Mouse (Mus musculus) brown adipose tissue, adult 24 weeks (tissue): ENCODE data around the gene Defb45. TPM values are rescaled to one million over a fixed set of nuclear protein-coding genes. Genes with fewer than 3 reads are reported as not detected.
A peak's percentile ranks its signal among the peaks of the same experiment; 100 is the strongest.

Source experiments
- H3K27ac ChIP-seq: fragments of 200-500 bp; replicated peaks from 2 replicates; pipeline ENCODE4 v1.5.1; 2012; ENCODE audit warnings: low read depth, mild to moderate bottlenecking, low read length
- H3K4me1 ChIP-seq: fragments of 200-500 bp; 2 replicates; pipeline ENCODE4 v1.6.1; 2012; ENCODE audit warnings: low read length, mixed read lengths; ENCODE audit not compliant: control insufficient read depth, insufficient read depth, insufficient read length
- H3K4me3 ChIP-seq: fragments of 200-500 bp; 2 replicates; pipeline ENCODE4 v1.5.1; 2012; ENCODE audit warnings: low read depth, mild to moderate bottlenecking, low read length, moderate library complexity; ENCODE audit not compliant: insufficient read depth
- polyA plus RNA-seq: library from polyadenylated mRNA; stranded (reverse); fragments of >200 nt; gene quantifications from 2 replicates; pipeline ENCODE4 v1.2.4, GENCODE M21; 2012; ENCODE audit not compliant: missing spikeins, insufficient read depth, insufficient read length

Defb45 gene
- polyA plus RNA-seq: not detected in 2 replicates

DNA sequence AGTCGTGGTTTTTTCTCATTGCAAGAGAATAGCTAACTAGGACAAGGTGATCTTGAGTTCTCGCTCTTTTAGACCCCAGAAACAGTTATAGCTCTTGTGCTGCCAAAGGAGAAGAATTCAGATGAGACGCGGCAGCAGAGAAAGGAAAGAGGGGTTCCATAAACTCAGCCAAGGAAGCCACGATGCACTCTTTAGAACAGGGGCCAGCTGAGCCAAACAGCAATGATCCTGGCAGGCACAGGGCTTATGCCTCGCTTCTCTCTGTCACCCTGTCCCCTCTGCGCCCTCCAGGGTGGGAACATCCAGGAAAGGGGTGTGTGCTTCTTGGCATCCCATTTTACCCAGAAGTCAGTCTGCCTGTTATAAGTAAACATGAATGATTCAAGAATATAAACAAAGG, at the start of gene Defb45:
Gene Defb45, minus strand, starts transcription at position 101 of the 400 bp plus-strand sequence.
- Histone ChIP-seq H3K4me1 (no peaks in the 10 kb centered on the region), H3K27ac (no peak within 1 kb of the TSS), H3K4me3 (no peak within 1 kb of the TSS)

DNA sequence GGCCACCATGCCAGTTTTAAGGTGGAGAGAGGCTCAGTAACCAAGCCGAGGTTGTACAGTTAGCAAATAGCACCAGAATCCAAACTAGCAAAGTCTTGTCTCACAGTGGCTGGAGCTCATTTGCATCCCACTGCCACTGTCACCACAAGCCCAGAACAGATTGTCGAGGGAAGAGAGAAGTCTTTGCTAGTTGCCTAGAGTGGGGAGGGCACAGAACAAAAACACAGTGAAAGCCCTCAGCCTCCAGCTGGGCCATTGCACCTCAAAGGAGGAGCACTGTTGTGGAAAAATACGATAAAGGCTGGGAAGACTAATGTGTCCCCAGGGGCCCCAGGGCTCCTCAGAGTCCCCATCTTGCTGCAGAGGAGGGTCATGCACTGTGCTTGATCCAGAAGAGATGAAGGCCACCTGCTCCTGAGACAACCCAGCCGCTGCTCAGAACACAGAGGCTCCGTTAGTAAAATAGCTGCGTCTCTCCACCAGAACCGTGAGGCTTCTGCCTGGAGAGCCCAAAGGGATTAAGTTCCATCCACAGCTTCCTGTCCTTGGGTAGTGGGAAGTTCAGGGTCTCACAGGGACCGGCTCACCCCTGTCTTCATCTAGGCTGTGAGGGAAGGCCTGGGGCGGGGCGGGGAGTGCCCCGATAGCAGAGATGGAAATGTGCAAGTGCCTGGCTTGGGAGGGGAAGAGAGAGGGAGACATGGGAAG, 40.4 kb upstream of the Defb45 start:
- peak overlapping the region; percentile 62 for H3K27ac ChIP-seq
- H3K4me1 ChIP-seq: no peaks in the 10 kb centered on the region
- H3K4me3 ChIP-seq: no peak overlapping the region

DNA sequence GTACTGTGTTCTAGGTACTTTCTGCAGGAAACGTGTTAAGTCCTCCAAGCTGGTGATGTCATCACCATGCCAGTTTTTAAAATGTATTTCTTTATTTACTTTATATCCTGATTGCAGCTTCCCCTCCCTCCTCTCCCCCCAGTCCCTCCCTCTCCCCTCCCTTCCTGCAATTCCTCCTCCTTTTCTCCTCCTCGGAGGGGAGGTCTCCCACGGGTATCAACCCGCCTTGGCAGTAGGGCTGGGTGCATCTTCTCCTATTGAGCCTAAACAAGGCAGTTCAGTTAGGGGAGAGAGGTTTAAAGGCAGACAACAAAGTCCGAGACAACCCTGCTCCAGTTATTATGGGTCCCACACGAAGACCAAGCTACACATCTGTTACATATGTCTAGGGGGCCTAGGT, 39.7 kb upstream of the Defb45 start:
- Histone ChIP-seq H3K27ac (peak overlapping the region; percentile 62), H3K4me1 (no peaks in the 10 kb centered on the region), H3K4me3 (no peak overlapping the region)

- H3K27ac ChIP-seq: peak overlapping the region; percentile 54; the same call in 1 of the 2 replicates
- no peak overlapping the region for H3K4me3 ChIP-seq
- H3K4me1 ChIP-seq: no peaks in the 10 kb centered on the region
Observed at GRCm38 (mm10) chr2:152637381-152637780, 38.2 kb upstream of the Defb45 start.

DNA sequence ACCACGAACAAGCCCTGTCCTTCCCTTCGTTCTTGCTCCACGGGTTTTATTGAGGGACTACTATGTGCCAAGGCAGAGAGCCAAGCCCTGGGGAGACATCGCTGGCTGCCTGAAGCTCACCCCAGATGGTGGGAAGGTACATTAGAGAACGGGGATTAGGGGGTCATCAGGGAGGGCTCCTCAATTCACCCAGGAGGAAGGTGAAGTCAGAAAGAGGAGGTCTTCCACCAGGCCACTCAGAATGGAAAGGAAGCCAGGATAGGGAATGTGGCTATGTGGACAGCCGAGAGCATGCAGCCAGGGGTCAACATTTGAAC, 37.8 kb upstream of the Defb45 start:
- H3K4me3 ChIP-seq: no peak overlapping the region
- no peaks in the 10 kb centered on the region for H3K4me1 ChIP-seq
- H3K27ac ChIP-seq: peak overlapping the region; percentile 54

DNA sequence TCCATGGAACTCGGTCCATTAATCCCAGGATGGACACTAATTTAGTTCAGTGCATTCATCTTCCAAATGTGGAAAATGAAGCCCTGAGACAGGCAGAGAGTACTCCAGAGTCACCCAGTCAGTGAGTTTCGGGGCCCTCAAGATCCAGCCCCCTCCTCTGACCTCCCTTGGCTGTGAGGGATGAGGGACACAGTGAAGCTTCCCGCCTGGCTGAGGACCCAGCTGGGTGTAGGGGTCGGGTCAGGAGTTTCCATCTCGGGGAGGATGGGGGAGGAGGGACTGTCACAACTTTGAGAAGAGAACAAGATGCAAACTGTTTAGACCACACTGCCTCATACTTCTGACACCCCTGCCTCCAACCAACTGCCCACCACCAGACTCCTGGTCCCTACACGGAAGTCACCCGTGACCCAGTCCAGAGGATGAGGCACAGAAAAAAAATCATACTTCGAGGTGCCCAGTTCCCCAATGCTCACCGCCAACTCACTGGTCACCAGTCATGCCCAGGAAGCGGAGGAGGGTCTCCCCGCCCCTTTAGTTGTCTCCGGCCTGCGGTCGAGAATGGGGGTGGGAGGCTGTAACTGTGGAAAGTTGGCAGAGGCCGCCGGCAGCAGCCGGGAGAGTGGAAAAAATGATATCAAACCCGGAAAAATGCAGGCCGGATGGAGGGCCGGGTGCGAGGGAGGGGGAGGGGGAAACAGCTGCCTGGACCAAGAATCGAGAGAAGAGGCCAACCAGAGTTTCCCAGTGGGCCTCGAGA, 37.2 kb upstream of the Defb45 start:
- no peak overlapping the region for H3K4me3 ChIP-seq
- no peaks in the 10 kb centered on the region for H3K4me1 ChIP-seq
- H3K27ac ChIP-seq: peak overlapping the region; percentile 85

GRCm38 (mm10) chr2:152634311-152634710, 35.1 kb upstream of the Defb45 start:
- Histone ChIP-seq H3K4me3 (no peak overlapping the region), H3K4me1 (no peaks in the 10 kb centered on the region), H3K27ac (no peak overlapping the region)

- H3K4me1 ChIP-seq: no peaks in the 10 kb centered on the region
- H3K27ac ChIP-seq: 0 out of 2 replicates have a peak overlapping the region, but pooled peaks have one; percentile 16
- no peak overlapping the region for H3K4me3 ChIP-seq
Observed at GRCm38 (mm10) chr2:152633334-152633733, 34.1 kb upstream of the Defb45 start.

DNA sequence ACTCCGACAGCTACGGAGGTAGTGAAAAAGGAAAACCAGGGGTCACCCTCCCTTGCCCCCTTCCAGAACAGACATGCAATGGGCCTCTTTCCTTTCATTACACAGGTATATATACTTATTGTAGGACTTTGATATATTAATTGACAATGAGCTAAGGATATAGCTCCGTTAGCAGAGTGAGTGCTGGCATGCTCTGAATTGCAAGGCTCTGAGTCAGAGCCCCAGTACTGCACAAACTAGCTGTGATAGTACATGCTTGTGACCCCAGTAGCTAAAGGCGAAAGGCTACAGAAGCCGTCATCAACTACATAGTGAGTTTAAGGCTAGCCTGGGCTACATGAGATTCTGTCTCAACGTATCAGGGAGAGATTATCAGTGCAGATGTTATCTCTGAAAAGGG, 30.7 kb upstream of the Defb45 start:
- Histone ChIP-seq H3K4me1 (no peaks in the 10 kb centered on the region), H3K27ac (no peak overlapping the region), H3K4me3 (no peak overlapping the region)

DNA sequence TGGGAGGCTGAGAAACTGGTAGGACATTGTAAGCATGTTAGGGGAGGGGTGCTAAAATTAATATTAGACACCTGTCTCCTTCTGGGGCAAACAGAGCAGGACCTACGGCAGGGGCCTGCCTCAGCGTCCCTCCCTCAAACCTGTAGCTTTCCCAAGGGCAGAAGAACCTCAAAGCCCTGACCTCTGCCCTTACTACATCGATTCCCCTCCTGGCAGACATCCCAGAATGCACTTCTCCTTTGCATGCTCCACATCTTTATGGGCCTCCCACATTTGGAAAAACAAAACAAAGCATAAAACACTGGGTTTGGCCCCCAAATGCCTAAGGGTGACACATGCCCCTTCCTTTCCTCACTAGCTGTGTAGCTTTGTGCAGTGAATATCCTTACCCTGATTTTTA, 30.0 kb upstream of the Defb45 start:
- Histone ChIP-seq H3K4me1 (no peaks in the 10 kb centered on the region), H3K4me3 (no peak overlapping the region), H3K27ac (no peak overlapping the region)

- H3K4me1 ChIP-seq: no peaks in the 10 kb centered on the region
- H3K27ac ChIP-seq: peak overlapping the region; percentile 46; the same call in 1 of the 2 replicates
- H3K4me3 ChIP-seq: peak overlapping the region; percentile 55
Observed at GRCm38 (mm10) chr2:152628066-152628465, 28.9 kb upstream of the Defb45 start.

- H3K4me1 ChIP-seq: no peaks in the 10 kb centered on the region
- peak within 1 kb of the TSS; percentile 46 for H3K27ac ChIP-seq
- peak within 1 kb of the TSS; percentile 55 for H3K4me3 ChIP-seq
Observed at GRCm38 (mm10) chr2:152626774-152627591, 27.8 kb upstream of the Defb45 start, which contains the start of gene Rem1. Gene Rem1 (plus strand): TSS chr2:152626951.

- no peak overlapping the region for H3K27ac ChIP-seq
- H3K4me3 ChIP-seq: no peak overlapping the region
- no peaks in the 10 kb centered on the region for H3K4me1 ChIP-seq
Observed at GRCm38 (mm10) chr2:152625256-152625655, 26.1 kb upstream of the Defb45 start.

- Histone ChIP-seq H3K4me3 (no peak overlapping the region), H3K4me1 (no peaks in the 10 kb centered on the region), H3K27ac (no peak overlapping the region)
Observed at GRCm38 (mm10) chr2:152624566-152624965, 25.4 kb upstream of the Defb45 start.

DNA sequence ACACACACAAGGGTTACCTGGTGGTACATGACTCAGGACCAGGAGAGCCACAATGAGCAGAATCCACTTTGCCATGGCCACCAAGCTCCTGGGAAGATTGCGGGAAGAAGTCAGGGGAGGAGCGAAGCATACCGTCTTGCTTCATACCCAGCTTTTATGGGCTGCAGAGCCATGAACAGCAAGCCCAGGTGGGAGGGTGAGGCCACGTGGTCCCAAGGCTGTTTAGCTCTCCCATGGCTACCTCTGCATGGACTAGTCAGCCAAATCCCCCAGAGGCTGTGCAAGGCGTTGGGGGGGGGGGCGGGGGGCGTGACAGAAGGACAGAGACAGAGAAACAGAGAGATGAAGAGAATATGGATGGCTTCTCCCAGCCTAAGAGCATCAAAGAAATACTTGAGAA, 23.8 kb upstream of the Defb45 start, which contains the start of gene Defb25:
Gene Defb25, minus strand, starts transcription at position 101 of the 400 bp plus-strand sequence.
- H3K27ac ChIP-seq: no peak within 1 kb of the TSS
- H3K4me1 ChIP-seq: no peaks in the 10 kb centered on the region
- no peak within 1 kb of the TSS for H3K4me3 ChIP-seq
